Mouse (Mus musculus) left cerebral cortex, postnatal 10 days (tissue): ENCODE measurements around the gene Fiz1. TPM values are rescaled to one million over a fixed set of nuclear protein-coding genes. Genes with fewer than 3 reads are reported as not detected.

Source experiments
- DNase-seq, 2 experiments: peaks; one replicate each; pipeline ENCODE4 v3.0.0; 2021 to 2022; ENCODE audit warnings: low spot score in 2 of 2, mixed read lengths in 1 of 2; ENCODE audit errors: extremely low spot score in 1 of 2
- intact Hi-C: fragments of 180-260 bp; cut with DNase I; formaldehyde crosslinking; loops from one replicate; pipeline ENCODE4 v1.15.1; 2025
- total RNA-seq, 2 experiments: library from RNA; stranded (reverse); gene quantifications; 2 replicates each; pipeline ENCODE4 v1.2.3; 2021

The Fiz1 gene
- total RNA-seq, result 10 to 100 TPM; 22.0 to 23.7 TPM

- DNase-seq, result peak; percentile 96
- intact Hi-C loops, result no loop called here
Measured at GRCm38 (mm10) chr7:5014251-5015117, at the start of gene Fiz1, which contains the start of gene Zfp524. Gene Fiz1 (minus strand): TSS chr7:5014697. Gene Zfp524 (plus strand): TSS chr7:5014415.

DNA sequence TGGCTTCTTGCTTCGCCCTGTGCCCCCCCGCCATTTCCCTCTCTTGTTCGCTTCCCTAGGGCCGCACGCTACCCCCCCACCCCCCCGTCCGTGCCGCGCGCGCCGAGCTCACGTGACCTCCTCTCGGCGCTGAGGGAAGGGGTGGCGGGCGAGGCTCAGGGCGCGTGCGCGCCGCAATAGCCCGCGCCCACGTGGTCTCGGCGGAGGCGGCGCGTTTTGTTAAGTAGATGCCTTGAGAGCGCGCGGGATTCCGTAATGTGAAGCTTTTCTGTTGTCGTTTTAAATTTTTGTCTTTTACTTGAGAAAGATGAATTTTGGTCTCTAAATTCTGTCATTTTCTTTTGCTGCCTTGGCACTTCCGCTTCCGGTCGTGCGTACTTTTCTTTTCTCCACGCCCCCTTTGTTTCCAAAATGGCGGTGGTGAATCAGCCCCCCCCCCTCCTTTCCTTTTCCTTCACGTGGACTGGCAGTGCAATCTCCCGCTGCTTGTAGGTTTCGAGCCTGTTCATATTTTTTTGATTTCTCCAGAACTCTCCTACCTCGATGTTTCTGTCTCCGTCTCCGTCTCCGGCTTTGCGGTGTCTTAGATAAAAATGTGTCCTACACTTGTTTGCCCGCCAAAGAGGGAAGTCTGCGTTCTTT is 48.0 kb upstream of the Fiz1 start:
- DNase-seq, result no peak
- intact Hi-C loops, result loop anchor here (2.0 kb wide), 1 partner anchor 18 kb away; the partner anchor contains the start of gene Epn1

DNA sequence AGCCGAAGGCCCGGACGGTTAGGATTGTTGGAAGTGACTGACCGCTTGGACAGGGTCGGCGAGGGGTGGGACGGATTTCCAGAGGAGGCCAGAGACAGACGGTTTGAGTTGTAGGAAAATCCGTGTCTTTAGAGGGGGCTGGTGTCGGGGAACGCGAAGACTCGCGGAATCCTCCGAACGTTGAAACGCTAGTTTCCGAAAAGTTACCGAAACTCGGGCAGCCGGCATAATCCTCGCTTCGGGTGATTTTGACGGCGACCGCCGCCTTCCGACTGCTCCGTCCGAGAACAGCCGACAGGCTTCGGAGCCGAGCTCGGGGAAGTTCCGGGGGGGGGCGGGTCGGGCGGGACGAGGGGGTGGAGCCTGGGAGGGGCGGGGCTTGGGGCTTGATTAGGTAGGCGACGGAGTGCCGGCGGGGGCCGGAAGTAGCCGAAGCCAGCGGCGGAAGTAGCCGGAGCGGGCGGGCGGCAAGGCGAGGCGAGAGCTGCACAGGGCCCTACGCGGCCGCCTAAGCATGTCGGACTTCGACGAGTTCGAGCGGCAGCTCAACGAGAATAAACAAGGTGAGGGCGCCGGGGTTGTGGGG is 47.4 kb upstream of the Fiz1 start, which contains the start of gene U2af2:
Gene U2af2, plus strand, starts transcription at position 370 of the 586 bp plus-strand sequence.
- DNase-seq, result peak; percentile 89 to 98
- intact Hi-C loops, result loop anchor here (2.0 kb wide), 1 partner anchor 19 kb away; the partner anchor contains the start of gene Epn1

GRCm38 (mm10) chr7:5060944-5061773 is 46.7 kb upstream of the Fiz1 start:
- intact Hi-C loops, result no loop called here

DNA sequence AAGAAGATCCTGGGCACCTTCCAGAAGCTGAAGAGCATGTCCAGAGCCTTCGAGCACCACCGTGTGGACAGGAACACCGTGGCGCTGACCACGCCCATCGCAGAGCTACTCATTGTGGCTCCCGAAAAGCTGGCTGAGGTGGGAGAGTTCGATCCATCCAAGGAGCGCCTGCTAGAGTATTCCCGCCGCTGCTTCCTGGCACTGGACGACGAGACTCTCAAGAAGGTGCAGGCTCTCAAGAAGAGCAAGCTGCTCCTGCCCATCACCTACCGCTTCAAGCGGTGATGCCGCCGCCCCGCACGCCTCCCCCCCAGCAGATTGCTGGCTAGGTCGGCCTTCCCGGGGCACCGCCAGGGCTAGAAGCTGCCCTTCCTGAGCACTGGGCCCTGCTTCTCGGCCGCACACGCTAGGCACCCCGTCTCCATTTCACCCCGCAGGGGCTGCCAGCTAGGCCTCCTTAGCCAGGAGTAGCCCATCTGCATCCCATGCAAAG is 45.8 kb upstream of the Fiz1 start:
- DNase-seq, result peak; percentile 78 to 91
- intact Hi-C loops, result no loop called here

More at GRCm38 (mm10) chr7:5060944-5061773, 46.7 kb upstream of the Fiz1 start:
- peak; percentile 99 for DNase-seq

DNA sequence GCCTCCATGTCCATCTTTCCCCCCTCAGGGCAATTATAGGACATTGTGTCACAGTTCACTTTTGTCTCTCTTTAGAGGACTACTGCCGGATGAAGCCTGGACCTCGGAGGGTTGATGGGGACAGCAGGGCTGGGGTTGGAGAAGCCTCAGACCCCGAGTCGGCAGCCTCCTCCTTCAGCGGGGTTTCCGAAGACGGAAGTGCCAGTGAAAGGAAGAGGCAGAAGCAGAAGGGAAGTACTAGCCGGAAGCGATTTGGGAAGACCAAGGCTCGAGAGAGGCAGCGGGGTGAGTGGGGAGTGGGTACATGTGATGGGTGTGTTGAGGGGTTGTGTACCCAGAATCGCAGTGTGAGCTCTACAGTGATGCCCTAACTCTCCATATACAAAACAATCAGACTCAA is 44.9 kb upstream of the Fiz1 start:
- DNase-seq, result no peak
- intact Hi-C loops, result no loop called here

DNA sequence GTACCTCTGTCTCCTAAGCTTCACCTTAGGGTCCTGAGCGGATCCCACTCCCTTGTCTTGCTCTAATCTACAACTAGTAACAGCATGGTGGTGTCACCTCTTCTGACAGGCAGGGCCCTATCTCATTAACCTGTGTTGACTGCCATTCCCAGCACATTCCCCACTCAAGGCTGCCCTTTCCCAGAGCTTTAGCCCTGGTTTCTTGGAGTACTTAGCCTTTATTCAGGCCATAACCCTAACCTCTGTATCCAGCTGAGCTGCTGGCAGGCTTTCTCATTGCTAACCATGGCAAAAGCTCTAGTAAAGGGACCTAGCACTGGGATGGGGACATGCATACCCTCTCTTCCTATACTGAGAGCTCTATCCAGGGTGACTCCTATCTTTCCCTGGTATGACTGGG is 44.1 kb upstream of the Fiz1 start:
- intact Hi-C loops, result no loop called here
- DNase-seq, result no peak

DNA sequence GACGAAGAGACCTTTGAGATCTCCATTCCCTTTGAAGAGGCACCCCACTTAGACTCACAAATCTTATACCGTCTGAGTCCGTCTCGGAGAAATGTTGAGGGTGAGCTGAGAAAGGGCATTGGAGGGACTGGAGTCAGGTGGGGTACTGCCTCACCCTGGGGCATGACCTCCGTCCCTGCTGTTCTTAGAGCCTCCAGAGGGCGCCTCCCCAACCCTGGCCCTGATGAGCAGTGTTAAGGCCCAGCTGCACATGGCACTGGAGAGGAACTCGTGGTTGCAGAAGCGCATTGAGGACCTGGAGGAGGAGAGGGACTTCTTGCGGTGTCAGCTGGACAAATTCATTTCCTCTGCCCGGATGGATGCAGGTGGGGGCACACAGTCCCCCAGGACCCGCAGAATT is 43.3 kb upstream of the Fiz1 start:
- DNase-seq, result no peak
- intact Hi-C loops, result no loop called here

DNA sequence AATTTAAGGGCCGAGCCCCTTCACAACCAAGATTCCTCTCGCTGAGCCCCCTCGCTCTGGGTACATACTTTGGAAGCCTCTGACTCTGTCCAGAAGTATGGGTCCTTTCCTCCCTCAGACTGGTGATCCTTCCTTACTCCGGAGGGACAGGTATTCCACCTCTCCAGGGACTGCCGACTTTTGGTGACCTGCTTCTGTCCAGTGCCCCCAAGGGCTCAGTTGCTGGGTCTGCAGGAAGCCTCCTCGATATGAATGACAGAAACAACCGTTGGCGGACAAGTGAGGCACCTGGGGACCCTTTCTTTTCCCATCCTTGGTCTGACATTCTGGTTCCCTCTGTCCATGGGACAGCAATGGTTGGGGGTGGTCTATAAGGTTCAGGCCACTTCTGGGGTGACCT is 42.9 kb upstream of the Fiz1 start:
- intact Hi-C loops, result no loop called here

GRCm38 (mm10) chr7:5056651-5057263 is 42.3 kb upstream of the Fiz1 start:
- intact Hi-C loops, result no loop called here
- DNase-seq, result peak; percentile 59 to 87

More for the DNA sequence above, 42.9 kb upstream of the Fiz1 start:
- peak in 1 of 2 experiments; percentile 29 for DNase-seq

- intact Hi-C loops, result no loop called here
- DNase-seq, result peak in 1 of 2 experiments; percentile 67
Measured at GRCm38 (mm10) chr7:5053456-5054179, 39.1 kb upstream of the Fiz1 start.

GRCm38 (mm10) chr7:5052931-5053343 is 38.4 kb upstream of the Fiz1 start:
- peak in 1 of 2 experiments; percentile 61 for DNase-seq
- intact Hi-C loops, result no loop called here

- intact Hi-C loops, result no loop called here
- no peak for DNase-seq
Measured at GRCm38 (mm10) chr7:5052438-5052837, 37.9 kb upstream of the Fiz1 start.

GRCm38 (mm10) chr7:5051193-5052192 is 37.0 kb upstream of the Fiz1 start, which contains the start of gene Zfp580:
Gene Zfp580 (plus strand): TSS chr7:5051538.
- intact Hi-C loops, result no loop called here

GRCm38 (mm10) chr7:5047313-5047712 is 32.8 kb upstream of the Fiz1 start:
- intact Hi-C loops, result loop anchor here (5.0 kb wide), 1 partner anchor 105 kb away; no protein-coding TSS in a partner anchor
- no peak for DNase-seq

More at GRCm38 (mm10) chr7:5051193-5052192, 37.0 kb upstream of the Fiz1 start, which contains the start of gene Zfp580:
- DNase-seq, result peak in 1 of 2 experiments; percentile 88

DNA sequence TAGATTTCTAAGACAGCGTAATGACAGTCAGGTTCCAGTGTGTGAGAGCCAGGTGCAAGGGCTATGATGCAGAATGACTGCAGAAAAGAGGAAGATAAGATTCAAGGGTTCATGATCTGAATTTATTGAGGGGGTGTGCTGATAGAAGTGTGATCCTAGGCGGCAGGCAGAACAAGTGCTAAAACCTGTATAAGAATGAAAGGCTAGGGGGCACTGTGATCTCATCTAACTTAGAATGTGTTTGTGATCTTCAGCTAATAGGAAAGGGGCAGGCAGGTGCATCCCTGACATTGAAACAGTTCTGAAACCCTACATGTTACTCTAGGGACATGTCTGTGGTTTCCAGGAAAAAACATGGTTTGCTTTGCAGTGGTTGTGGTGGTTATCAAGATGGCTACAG is 31.6 kb upstream of the Fiz1 start:
- DNase-seq, result no peak
- intact Hi-C loops, result loop anchor here (5.0 kb wide), 1 partner anchor 104 kb away; no protein-coding TSS in a partner anchor
